Mouse (Mus musculus) kidney, postnatal 0 days (tissue): ENCODE results near the gene Fam178b. TPM values are rescaled to one million over a fixed set of nuclear protein-coding genes. Genes with fewer than 3 reads are reported as not detected.
A peak's percentile ranks its signal among the peaks of the same experiment; 100 is the strongest.

ENCODE experiments used
- ATAC-seq: fragments of 200-750 bp; cut with Nextera tagmentation; replicated peaks from 2 replicates; pipeline ENCODE4 v1.8.0; 2017; ENCODE audit warnings: low read depth, moderate number of reproducible peaks, moderate TSS enrichment, moderate library complexity; ENCODE audit not compliant: low FRiP score
- DNase-seq: peaks from one replicate; pipeline ENCODE4 v3.0.0-alpha.2; 2016; ENCODE audit warnings: low spot score
- H3K27ac ChIP-seq: fragments of 300-500 bp; sonication (generic); 2 replicates; pipeline ENCODE4 v1.5.1; 2014; ENCODE audit warnings: mild to moderate bottlenecking
- H3K27me3 ChIP-seq: fragments of 300-500 bp; sonication (generic); 2 replicates; pipeline ENCODE4 v1.6.1; 2014; ENCODE audit warnings: low read length, mixed read lengths; ENCODE audit not compliant: insufficient read depth
- H3K36me3 ChIP-seq: fragments of 300-500 bp; sonication (generic); 2 replicates; pipeline ENCODE4 v1.6.1; 2014; ENCODE audit warnings: low read length, mixed read lengths; ENCODE audit not compliant: insufficient read depth
- H3K4me1 ChIP-seq: fragments of 300-500 bp; sonication (generic); replicated peaks from 2 replicates; pipeline ENCODE4 v1.6.1; 2014; ENCODE audit warnings: antibody characterized with exemption, low read length, mixed read lengths; ENCODE audit not compliant: insufficient read depth
- H3K4me2 ChIP-seq: fragments of 300-500 bp; sonication (generic); 2 replicates; pipeline ENCODE4 v1.6.1; 2014; ENCODE audit warnings: mild to moderate bottlenecking, low read length, moderate library complexity, mixed read lengths
- H3K4me3 ChIP-seq: fragments of 300-500 bp; sonication (generic); replicated peaks from 2 replicates; pipeline ENCODE4 v1.5.1; 2014; ENCODE audit warnings: low read depth, low read length
- H3K9ac ChIP-seq: fragments of 300-500 bp; sonication (generic); 2 replicates; pipeline ENCODE4 v1.6.1; 2014; ENCODE audit warnings: low read depth, low read length
- H3K9me3 ChIP-seq: fragments of 300-500 bp; sonication (generic); replicated peaks from 2 replicates; pipeline ENCODE4 v1.6.1; 2016; ENCODE audit warnings: low read length, inconsistent platforms, mixed read lengths
- CTCF ChIP-seq: IDR thresholded peaks from 2 replicates; pipeline ENCODE4 v1.5.1; 2016; ENCODE audit warnings: antibody characterized with exemption, low read depth, mild to moderate bottlenecking, moderate library complexity
- WGBS: fragments of 180-500 bp; shearing (Covaris S2); extraction: QIAGEN DNeasy Blood & Tissue Kit; methylation state at CpG from one replicate; pipeline ENCODE4 v1.1.7; 2014; 5-methylcytosine and 5-hydroxymethylcytosine counted together
- polyA plus RNA-seq: library from polyadenylated mRNA; unstranded; fragments of >200 nt; fragmentation: Nextera tagmentation; extraction: Ambion mirVana; gene quantifications from 2 replicates; pipeline ENCODE4 v1.2.1, GENCODE M21; 2015

Gene Fam178b
- polyA plus RNA-seq, 1 experiment from 2014 or later = 1.6 TPM

DNA sequence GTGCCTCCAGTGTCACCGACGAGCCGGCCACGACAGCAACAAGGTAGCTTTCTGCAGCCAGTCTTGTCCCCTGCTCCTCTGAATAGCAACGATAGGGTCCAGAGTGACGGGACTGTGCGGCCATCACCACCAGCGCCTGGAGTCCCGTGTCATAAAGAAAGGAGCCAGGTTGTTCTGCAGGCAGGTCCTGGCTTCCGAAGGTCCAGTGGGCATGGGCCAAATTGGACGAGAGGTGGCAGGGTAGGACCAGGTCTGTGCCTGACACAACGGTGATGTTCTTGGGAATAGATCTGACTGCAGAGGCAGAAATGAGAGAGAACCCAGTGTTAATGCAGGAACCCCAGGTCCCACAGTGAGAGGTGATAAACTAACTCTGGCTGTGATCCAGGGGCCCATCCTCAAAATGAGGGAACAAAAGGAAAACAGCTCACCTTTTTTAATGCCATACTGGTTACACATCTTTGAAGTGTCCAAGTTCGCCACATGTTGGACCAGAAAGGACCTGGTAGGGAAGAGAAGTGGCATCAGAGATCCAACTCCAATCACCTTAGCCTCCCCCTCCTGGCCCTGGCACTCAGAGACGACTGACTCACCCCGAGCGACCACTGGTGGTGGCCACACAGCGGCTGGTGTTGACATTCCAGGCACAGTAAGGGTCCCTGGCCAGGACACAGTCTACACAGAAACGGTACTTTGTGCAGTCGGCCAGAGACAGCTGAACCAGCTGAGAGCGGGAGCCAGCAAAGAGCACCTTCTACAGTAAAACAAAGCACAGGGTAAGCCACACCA, 132.7 kb downstream of the Fam178b start:
- 74% methylated on average over 20 of the region's 20 CpGs for WGBS
- TF ChIP-seq CTCF = no peak
- H3K4me3 ChIP-seq = no peak overlapping the region
- DNase-seq (no peak), ATAC-seq (no peak)
- peaks cover 25% of the 10 kb centered on the region for H3K4me1 ChIP-seq
- H3K9me3 ChIP-seq = no peaks in the 10 kb centered on the region
- no peak overlapping the region for H3K9ac ChIP-seq
- no peak overlapping the region for H3K27ac ChIP-seq
- no peaks in the 10 kb centered on the region for H3K27me3 ChIP-seq
- H3K36me3 ChIP-seq = peaks cover 52% of the 10 kb centered on the region
- H3K4me2 ChIP-seq = no peak overlapping the region

DNA sequence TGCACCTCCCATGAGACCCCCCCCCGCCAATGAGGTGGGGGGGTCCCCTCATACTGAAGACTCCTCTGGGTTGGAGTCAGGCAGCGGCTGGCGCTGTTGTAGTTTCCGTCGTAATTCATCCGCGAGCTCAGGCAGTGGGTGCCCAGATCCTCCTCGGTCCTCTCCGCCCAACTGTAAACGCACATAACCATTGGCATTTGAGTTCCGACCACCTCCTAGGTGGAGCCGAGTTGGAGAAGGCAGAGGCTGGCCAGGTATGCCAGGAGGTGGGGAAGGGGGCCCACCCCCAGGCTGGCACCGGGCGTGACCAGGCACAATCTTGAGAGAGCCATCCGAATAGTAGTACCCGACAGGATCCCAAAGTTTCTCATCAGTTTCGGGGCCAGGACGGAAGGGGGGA, 133.5 kb downstream of the Fam178b start:
- no peak for TF ChIP-seq CTCF
- Histone ChIP-seq H3K36me3 (peaks cover 52% of the 10 kb centered on the region), H3K4me1 (peaks cover 17% of the 10 kb centered on the region), H3K4me3 (no peak overlapping the region), H3K9me3 (no peaks in the 10 kb centered on the region), H3K9ac (no peak overlapping the region), H3K27ac (no peak overlapping the region), H3K4me2 (no peak overlapping the region), H3K27me3 (no peaks in the 10 kb centered on the region)
- no peak for ATAC-seq
- no peak for DNase-seq
- WGBS = 54% methylated on average over 18 of the region's 18 CpGs

DNA sequence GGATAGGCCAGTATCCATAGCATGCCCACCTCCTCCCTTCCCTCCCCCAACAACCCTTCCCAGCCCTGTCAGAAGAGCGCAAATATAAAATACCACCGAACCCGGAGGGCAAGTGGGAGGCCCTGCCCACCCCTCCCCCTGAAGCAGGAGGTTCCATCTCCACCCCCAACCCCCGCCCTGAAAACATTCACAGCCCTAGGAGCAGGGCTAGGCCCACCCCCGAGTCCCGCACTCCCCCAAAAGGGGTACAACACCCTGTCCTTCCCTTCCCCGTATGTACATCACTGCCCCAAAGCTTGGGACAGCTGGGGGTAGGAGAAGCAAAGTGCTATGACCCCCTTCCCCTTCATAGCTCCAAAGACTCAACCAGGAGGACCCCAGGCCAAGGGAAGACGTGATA, 134.2 kb downstream of the Fam178b start:
- 37% methylated on average over 8 of the region's 8 CpGs for WGBS
- H3K27me3 ChIP-seq = no peaks in the 10 kb centered on the region
- no peak overlapping the region for H3K9ac ChIP-seq
- TF ChIP-seq CTCF = no peak
- no peak overlapping the region for H3K4me2 ChIP-seq
- peaks cover 11% of the 10 kb centered on the region for H3K4me1 ChIP-seq
- DNase-seq (no peak), ATAC-seq (no peak)
- H3K36me3 ChIP-seq = peaks cover 49% of the 10 kb centered on the region
- no peak overlapping the region for H3K4me3 ChIP-seq
- H3K9me3 ChIP-seq = no peaks in the 10 kb centered on the region
- no peak overlapping the region for H3K27ac ChIP-seq

DNA sequence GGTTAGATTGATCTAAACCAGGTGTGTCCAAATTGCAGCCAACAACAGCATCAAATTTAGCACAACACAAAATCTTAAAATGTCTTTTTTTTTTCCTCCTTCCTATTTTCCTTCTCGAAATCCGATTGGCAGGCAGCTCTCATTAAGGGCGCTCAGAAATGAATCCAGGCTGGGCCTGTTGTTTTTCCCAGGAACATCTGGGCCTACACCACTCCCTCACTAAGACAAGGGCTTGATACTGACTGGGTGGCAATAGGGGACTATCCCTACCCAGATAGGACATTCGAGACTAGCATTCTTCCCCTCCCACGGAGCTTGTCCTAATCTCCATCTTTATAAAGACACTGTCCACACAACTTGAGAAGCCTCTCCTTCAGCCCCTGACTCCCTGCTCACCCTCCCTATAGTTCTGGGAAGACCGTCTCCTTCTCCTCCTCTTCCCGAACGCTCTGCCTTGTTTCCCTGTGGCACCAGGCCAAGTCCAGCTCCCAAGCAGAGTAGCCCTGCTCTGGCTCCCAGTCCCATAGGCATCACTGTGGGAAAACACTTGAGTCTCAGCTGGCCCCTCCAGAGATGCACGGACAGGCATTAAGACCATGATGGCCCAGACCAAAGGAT, 134.9 kb downstream of the Fam178b start:
- Histone ChIP-seq H3K4me2 (no peak overlapping the region), H3K27ac (peak overlapping the region; percentile 0; the same call in 1 of the 2 replicates), H3K36me3 (peaks cover 43% of the 10 kb centered on the region), H3K9ac (no peak overlapping the region), H3K4me3 (no peak overlapping the region), H3K27me3 (no peaks in the 10 kb centered on the region), H3K4me1 (peaks cover 11% of the 10 kb centered on the region), H3K9me3 (no peaks in the 10 kb centered on the region)
- no peak for TF ChIP-seq CTCF
- 28% methylated on average over 9 of the region's 9 CpGs for WGBS
- peak; percentile 63 for DNase-seq
- no peak for ATAC-seq

DNA sequence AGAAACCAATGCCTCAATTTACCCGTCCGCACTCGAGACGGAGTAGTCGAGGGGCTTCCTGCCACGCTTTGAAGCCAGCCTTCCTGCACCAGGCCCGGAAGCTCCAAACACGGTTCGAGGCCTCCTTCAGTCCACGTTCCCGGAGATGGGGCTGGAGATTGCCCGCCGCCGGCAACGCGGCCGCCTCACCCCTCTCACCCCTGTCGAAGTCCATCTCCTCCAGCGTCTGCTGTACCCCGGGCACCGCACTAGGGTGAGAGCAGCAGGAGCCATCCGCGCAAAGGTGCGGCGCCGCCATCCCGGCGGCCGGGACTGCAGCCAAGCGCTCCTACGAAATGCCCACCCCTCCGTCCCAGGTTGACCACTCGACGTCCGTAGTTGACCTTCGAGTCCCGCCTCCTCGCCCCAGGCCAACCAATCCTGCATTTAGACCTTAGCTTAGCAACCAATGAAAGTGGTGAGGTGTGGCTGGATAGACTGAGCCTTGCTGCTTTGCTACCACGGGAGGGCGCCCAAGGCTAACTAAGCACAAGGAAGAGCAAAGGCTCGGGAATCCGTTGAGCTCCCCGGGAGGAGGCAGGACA, 136.0 kb downstream of the Fam178b start, which contains the start of gene Ankrd39:
Gene Ankrd39, minus strand, starts transcription at position 558 of the 584 bp plus-strand sequence.
- ATAC-seq (peak; percentile 96), DNase-seq (peak; percentile 100)
- no peaks in the 10 kb centered on the region for H3K9me3 ChIP-seq
- under 1% methylated on average over 43 of the region's 43 CpGs for WGBS
- peak within 1 kb of the TSS; percentile 56 for H3K4me3 ChIP-seq
- peaks cover 34% of the 10 kb centered on the region for H3K36me3 ChIP-seq
- peaks cover 11% of the 10 kb centered on the region for H3K4me1 ChIP-seq
- peak; percentile 100 for TF ChIP-seq CTCF
- H3K27ac ChIP-seq = peak within 1 kb of the TSS; percentile 43; the same call in 1 of the 2 replicates
- H3K27me3 ChIP-seq = no peaks in the 10 kb centered on the region
- H3K9ac ChIP-seq = peak within 1 kb of the TSS; percentile 57
- peak within 1 kb of the TSS; percentile 58 for H3K4me2 ChIP-seq

DNA sequence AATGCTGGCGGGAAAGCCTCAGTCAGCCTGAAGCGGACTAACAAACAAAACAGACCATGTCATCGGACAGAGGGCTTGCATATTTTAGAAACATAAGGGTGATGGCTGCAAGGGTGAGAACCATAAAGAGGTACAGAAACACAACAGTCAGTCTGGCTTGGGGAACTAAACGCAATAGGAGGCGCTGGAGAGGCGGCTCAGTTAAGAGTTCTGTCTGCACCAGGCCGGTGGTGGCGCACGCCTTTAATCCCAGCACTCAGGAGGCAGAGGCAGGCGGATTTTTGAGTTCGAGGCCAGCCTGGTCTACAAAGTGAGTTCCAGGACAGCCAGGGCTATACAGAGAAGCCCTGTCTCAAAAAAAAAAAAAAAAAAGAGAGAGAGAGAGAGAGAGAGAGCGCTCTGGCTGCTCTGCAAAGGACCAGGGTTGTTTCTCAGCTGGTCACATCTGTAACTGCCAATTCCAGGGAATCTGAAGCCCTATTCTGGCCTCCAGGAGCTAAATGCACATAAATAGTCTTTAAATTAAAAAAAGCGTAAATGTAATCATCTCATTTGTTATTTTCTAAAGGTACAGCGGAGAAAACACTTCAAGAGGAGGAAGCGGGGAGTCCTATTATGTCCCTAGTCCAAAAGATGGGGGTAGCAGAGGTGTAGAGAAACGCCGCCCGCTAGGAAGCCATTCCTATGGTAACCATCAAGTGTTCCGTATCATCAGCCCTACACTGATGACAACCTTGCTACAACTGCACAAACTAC, 137.0 kb downstream of the Fam178b start:
- Histone ChIP-seq H3K27ac (0 out of 2 replicates have a peak overlapping the region, but pooled peaks have one; percentile 32), H3K4me3 (peak overlapping the region; percentile 56), H3K4me1 (peaks cover 11% of the 10 kb centered on the region), H3K27me3 (no peaks in the 10 kb centered on the region), H3K9me3 (no peaks in the 10 kb centered on the region), H3K36me3 (peaks cover 29% of the 10 kb centered on the region), H3K4me2 (peak overlapping the region; percentile 58), H3K9ac (peak overlapping the region; percentile 57; the same call in 1 of the 2 replicates)
- ATAC-seq (no peak), DNase-seq (no peak)
- TF ChIP-seq CTCF = peak; percentile 20; the same call in 1 of the 2 replicates
- 73% methylated on average over 19 of the region's 19 CpGs for WGBS
